Mouse (Mus musculus): ENCODE measurements around the gene Slc1a2.

Slc1a2 gene

DNA sequence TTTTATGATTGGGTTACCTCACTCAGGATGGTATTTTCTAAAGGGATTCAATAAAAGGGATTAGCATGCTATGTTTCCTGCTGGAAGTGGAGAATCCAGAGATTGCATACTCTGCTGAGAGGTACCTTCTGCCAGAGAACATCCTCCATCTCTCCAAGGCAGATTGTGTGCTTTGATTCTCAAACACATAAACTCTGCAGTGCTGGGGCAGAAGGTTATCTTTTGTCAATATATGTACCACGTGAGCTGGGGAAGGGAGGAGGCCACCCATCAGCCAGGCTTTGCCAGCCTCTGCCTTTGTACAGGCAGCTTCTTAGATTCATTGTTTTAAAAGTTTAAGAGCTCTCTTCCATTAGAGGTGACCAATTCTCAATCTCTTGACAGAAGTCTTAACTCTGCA lies 57.3 kb downstream of the Slc1a2 start:
- DNase-seq = no peak

DNA sequence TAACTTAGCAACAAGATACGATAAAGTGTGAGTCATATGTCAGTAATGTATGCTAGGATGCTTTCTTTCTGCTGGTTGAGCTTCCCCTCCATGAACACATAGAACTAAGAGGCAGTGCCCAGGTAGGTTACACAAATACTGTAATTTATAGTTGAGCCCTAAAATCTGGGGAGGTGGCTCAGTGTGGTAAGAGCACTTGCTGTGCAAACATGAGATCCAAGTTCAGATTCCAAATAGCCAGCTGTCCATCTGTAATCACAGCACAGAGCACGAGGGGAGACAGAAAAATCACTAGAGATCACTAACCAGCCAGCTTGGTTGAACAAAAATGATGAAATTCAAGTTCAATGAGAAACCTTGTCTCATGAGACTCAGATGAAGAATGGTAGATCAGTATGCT lies 63.4 kb downstream of the Slc1a2 start:
- no peak for DNase-seq

DNA sequence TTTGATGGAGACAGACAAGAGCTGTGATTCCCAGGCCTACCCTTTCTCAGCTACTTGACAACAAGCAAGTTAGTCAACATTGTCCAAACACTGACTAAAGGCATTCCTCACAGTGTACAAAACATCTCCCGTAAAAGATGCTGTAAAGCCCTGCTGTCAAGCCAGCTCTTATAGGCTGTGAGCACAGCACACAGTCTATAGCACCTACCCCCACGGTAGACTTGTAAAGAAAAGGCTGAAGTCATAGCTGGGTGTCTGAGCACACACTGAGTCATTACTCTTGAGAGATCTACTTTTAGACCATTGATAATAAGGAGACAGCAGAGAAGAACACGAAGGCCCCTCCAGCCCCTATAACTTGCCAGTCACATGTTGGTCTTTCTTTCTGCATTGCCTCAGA lies 66.6 kb downstream of the Slc1a2 start:
- DNase-seq = no peak

DNA sequence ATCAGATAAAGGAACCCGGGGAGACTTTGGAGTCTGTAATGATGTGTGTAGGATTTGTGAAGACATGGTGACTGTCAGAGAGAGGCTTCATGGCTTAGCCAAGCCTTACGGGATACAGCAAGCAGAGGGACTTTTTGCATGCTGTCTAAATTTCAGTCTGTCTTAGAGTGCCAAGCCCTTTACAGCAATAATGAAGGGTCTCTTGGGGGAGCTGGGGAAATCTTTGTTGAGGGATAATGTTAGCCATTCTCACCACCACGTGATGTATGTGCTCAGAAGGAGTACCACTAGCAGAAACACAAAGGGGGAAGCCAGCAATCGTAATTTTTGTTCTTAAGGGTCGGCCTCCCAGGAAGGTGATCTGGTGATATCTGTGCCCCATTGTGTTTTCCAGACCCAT lies 71.9 kb downstream of the Slc1a2 start:
- no peak for DNase-seq

DNA sequence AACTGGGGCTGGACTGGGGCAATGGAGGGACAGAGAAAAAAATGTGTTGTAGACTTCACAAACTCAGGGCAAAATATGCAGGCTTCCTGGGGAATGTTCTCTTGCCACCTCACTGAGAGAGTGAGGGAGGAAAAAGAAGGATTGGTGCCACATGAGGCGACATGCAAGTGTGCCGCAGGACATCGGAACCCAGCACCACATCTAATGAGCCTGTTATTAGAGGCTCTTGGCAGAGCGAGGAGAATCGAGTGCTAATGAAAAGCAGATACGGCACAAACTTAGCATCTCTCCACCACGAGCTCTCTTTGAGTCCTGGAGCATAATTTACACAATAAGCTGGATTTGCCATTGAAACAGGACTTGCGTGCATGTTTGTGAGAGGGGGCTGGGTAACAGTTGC lies 72.3 kb downstream of the Slc1a2 start:
- peak; percentile 29 for DNase-seq

DNA sequence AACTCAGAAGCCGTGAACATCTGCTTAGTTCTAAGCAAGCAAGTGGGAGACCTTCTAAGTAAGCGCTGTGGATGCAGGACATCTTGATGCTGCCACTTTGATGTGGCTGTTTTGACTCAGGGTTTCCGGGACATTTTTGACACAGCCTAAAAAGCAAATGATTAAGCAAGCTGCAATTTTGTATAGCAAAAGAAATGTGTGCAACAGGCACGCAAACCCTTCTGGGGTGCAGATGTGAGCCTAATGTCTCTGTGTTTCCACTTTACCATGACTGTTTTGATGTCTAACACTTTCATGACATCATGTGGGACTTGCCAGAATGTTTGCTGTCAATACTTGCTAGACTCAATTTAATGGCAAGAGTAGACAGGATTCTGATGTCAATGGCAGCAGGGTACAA lies 74.7 kb downstream of the Slc1a2 start:
- DNase-seq = no peak

DNA sequence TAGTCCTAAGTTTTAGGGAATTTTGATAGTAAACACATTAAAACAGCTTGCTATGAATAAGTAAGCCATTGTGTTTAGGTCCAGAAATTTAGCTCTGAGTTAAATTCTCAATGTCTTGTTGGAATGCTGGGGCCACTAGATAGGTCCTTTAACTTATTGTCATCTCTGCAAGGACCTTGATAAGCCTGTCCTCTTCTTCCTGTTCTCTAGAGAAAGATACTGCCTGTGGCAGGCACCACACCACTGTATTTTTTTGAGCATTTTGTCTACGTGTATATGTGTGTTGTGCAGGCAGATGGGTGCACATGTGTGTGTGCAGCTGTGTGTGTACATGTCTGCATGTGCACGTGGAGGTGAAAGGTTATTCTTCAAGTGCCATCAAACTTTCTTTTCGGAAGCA lies 75.6 kb downstream of the Slc1a2 start:
- DNase-seq = no peak

DNA sequence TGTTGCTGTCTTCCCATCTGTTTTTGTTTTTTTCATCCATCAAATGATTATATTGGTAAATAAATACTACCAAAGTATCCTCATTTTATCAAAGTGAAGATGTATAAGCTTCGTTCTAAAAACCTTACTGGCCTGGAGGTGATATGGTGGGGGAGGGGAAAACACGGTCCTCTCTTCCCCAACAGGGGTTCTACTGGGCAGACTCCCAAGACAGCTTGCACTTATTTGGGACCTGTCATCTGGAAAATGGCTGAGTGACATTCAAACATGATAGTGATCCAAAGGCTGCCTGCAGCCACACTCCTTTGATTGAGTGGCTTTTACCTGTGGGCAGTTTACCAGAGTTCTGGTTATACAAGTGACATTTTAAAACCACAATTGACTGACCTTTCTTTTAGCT lies 76.6 kb downstream of the Slc1a2 start:
- no peak for DNase-seq

DNA sequence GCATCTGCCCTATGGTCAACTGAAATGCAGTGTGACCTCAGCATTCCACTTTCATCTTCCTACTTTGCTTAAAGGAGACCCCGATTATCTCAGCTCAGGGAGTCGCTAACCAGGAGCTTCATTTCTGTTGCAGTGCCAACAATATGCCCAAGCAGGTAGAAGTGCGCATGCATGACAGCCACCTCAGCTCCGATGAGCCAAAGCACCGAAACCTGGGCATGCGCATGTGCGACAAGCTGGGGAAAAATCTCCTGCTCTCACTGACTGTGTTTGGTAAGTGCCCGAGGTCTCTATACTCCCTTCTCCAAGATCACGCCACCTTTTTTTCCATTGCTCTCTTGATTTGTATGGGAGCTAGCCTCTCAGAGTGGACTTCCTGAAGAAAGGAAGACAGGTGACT lies 77.4 kb downstream of the Slc1a2 start:
- DNase-seq = no peak

DNA sequence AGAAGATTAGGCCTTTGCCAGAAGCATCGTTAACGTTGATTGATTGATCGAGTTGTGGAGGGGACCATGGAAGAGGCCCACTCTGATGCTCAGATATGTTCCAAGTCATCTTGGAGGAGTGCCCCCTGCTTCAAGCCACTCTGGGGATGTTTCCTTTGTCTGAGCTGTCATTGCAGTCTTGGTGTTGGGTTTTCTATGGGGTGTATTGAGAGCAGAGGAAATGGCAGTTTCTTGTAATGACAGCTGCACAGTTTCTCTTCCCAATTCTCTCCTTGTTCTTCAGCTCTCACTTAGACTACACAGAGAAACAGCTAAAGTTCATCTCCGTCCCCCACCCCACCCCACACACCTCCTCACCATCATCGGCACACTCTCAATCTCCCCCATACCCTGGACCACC lies 78.0 kb downstream of the Slc1a2 start:
- DNase-seq = no peak

DNA sequence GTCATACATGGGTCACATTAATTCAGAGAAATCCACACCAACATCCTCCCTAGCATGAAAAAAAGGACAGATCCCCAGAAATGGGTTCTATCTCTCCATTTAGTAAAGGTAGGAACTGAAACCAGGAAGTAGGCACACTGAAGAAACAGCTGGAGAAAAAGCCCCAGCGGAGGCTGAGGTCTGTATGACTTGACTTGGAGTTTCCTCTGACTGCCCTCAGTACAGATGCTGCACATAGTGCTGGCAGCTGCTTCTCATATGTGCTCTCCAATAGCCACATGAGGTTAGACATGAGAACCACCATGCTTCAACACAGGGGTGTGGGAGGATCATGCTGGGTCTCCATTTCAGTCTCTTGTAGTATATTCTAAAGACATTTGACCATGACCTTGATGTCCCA lies 80.4 kb downstream of the Slc1a2 start:
- no peak for DNase-seq

DNA sequence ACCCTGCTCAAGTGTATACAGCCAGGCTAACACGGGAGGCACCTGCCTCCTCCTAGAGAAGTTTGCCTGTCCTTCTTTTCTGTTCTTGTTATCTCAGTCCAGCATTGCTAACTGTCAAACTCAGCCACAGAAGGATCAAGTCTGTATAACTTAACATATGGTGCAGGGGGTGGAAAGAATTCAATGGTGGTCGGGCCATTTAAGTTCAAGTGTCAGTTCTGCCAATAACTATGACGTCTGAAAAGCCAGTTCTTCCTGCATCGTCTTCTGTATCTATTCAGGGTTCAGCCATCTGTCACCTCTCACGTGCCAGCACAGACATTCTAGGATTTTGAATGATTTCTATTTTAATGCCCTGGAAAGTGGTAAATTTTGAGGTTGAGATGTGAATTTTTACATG lies 84.2 kb downstream of the Slc1a2 start:
- no peak for DNase-seq

DNA sequence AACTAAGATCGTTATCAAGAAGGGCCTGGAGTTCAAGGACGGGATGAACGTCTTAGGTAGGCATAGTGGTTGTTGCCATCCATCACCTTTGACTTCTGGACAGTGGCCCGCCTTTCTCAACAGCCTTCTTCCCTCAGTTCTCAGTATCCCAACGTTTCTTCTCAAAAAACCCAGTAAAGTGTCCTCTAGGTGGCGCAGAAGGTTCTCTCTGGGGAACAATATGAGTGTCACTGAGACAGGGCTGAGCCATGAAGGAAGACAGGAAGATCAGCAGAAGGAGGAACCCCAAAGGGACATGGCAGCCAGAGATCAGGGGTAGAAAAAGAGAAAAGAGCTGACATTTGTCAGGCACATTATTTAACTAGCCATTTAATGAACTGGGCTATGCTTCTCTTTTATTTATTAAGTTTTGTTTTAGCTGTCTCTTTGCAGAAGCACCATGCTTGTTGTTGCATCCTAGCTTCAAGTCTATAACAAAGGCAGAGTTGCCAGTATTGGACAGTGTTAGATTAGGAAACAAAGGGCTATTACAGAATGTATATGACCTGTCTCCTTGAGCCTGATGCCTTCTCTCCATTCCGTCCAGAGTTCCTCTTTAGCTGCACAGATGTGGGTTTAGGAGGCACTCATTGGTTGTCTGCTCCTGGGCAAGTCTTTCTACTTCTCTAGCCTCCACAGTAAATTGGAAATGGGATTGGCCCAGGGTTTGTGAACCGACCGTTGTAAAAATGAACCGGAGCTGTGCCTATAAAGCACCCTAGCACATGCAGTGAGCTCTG lies 85.6 kb downstream of the Slc1a2 start:
- peak; percentile 75 for DNase-seq

DNA sequence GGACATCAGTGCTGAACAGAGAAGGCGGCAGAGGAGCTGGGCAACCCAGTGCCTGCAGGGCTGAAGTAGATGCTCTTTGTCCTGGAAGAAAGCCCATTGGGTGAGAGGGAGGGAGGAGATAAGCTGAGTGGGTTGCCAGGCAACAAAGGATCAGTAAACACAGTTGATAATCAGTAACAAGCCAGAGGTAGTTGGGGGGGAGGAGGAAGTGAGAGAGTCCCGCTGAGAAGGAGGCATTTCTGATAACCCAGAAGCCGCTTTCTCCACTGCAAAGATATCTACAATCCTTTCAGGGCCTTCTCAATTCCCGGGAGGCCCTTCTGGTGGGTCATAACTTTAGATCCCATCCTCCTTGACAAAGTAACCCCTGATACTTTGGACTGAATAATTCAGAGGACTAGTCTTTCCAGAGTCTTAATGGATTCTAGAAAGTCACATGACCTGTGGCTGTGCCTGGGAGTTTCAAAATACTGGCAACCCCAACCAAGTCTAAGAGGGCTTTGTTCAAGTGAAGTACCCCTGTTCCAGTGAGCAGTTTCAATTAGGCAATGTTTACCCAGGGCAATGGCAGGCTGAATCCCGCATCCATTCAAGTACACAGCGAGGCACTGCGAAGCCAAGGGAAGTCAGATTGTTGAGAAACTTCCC lies 86.9 kb downstream of the Slc1a2 start:
- DNase-seq = peak; percentile 81

DNA sequence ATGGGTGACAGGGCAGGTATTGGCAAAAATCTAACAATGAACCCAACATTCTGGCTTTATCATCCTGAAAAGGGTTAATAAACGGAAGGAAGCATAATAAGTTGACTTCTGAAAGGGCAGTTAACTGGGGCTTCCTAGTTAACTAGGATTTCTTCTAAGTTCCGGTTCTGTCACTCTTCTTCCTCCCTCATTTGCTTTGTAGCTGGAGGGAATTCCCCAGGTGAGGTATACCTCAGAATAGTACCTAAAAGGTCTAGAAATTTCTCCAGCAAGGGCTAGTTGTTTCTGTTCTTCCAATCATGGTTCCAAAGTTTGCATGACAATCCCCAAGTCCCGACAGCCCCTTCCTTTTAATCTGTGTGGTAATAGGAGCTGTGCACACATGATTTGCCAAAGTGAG lies 89.3 kb downstream of the Slc1a2 start:
- DNase-seq = no peak

DNA sequence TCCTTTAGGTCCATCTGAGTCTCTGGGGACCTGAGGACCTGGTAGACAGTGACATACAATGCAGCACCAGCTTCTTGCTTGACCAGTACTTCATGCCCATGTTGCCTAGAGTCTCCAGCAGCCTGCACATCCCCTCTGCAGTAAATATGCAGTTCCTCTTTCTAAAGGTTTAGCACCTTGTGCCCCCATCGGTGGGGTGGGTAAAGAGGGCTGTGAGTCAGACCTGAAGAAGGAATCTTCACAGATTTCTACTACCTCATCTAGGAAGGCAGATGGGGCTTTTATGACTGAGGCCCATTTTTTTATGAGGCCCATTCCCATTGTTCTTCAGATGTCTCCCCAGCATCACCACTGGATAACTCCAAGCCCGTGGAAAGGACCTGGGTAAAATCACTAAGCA lies 91.5 kb downstream of the Slc1a2 start:
- no peak for DNase-seq

DNA sequence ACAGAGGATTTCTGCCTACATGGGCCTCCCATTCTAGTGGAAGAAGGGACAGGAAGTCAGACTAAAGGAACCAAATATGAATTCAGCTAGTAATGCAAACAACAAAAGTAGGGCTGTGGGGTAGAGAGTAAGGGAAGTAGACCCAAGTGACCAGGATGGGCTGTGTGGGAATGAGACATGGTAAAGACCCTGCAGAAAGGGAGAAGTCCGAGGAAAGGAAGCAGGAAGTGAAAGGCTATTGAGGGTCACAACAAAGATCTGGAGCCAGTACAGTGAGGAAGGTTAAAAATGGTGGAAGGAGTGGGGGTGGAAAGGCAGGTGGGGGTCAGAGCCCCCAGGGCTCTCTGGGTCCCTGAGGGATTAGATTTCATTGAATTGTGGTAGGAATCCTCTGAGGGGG lies 93.4 kb downstream of the Slc1a2 start:
- DNase-seq = no peak

DNA sequence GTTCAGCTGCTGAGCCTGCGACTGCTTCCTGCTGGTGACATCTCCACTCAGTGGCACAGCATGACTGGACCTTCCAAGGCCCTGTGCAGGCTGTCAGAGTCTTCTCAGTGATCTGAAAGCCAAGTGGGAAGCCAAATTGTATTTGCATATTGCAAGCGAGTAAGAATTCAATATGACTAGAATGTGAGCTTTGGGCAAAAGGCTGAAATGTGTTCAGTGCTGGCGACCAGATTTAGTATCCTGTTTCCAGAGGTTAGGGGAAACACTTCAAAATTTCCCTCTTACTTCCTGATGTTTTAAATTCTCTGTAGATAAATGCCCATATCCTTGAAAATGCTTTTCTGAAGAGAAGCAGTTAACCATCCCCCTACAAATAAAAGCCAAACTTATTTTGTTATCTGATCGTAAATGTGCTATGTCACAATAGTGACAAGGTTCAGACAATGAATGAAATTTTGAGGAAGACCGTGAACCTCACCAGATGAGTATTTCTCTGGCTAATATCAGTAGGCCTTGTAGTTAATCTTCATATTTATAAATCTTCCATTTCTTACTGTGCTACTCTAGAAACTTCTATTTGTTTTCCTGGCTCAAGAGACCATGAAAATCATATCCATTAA lies 98.9 kb downstream of the Slc1a2 start:
- no peak for DNase-seq

DNA sequence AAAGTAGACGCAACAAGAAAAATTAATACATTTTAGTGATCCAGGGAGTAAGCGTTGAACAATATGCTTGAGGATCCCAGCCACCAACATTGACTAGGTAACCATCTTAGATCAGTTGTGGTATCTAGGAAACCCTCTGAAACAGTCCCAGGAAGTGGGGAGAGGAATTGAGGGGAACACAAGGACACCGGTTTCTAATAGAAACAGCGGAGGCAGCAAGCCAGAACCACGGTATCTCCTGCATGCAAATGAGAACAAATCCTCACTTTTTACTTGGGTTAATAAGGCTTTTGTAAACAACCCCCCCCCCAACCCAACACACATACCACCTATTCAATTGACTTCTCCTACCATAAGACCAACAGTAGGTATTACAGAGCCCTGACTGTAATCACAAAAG lies 101.0 kb downstream of the Slc1a2 start:
- no peak for DNase-seq

DNA sequence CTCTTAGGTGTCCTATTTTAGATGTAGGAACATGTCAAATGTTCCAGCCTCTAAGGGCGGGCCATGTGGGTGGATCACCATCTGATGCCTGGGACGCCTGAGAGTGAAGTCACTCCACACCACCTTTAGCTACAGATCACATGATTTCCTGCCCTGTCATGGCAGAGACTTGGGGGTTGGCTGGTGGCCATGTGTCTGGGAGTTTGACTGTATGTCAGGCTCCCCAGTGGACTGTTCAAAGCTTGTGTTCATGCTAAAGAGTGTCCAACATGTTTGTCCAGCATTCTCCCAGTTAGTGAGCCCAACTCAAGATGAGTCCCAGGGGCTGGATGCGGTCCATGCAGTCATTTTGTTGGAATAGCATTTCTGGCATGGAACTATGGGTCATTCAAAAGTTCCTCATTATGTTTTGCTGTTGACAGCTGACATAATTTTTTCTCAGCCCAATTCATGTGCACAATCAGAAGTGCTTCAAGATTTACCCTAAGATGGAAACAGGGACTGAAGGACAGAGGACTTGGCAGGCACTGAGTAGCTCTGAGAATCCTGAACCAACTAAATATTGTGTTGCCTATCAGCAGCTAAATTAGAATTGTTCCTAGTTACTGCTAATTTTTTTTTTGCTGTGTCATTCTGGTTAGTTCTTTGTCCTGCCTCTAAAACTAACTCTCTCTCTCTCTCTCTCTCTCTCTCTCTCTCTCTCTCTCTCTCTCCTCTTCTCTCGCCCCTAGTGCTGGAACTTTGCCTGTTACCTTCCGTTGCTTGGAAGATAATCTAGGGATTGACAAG lies 102.0 kb downstream of the Slc1a2 start:
- no peak for DNase-seq

DNA sequence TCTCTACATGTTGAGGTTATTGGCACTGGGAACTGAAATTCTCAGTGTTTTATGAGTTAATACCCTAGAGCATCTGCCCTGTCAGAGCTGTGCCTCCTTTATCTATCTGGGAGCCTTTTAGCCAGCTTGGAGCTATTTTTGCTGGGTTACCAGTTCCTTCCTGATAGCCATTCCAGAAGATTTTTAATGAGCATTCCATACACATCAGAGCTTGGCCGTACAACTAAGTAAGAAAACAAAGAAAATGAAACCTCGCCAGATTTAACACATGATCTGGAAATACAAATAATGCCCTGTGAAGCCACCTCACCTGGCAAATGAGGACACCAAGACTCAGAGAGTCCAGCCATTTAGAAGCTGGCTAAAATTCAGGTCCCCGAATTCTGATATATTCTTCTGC lies 104.7 kb downstream of the Slc1a2 start:
- DNase-seq = no peak

DNA sequence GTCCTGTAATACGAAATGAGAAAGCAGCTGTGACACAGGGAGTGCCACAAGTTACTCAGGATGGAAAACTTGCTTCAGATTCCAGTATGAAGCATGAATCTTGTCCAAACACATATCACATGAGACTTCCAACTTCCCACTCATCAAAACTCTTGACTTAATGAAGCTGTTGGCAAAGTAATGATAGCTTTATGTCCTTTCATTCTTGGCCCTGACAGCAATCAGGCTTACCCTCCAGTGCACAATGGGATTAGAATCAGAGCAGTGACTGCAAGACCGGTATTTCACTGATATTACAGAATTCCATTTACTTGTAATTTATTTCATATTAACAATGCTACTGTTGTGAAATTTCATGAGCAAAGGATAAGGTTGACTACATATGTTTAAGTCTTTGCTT lies 105.5 kb downstream of the Slc1a2 start:
- DNase-seq = no peak

DNA sequence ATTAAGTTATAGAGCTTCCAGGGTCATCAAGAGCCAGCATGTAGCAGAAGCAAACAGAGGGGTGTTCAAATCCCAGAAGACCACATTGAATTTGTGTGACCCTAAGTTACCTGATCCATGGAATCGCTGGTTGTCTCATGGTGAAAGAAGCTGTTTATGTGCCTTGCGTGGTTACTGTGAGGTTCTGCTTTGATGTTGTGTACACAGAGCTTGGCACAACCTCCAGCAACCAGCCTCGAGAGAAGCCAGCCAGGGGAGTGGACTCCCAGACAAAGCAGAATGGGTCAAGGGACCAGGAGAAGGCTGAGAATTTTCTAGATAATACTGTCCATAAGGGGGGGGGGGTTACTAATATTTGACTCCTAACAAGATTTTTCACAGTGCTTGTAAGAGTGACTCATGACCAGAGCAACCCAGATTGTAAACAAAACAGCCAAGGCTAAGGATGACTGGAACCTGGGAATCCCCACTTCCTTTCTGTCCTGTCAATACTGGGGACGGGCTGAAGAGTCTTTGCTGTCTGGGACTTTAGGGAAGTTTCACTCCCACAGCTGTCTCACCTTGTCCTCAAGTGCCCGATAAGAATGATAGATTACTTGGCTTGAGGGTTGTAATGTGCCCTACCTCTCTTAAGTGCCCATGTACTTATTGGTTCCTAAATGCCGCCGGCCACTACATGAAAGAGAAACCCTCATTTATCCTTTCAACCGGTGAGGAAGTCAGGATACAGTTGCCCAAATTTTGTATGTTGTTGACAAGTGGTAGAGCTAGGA lies 106.3 kb downstream of the Slc1a2 start:
- DNase-seq = no peak

All from embryo, embryonic 11 days (tissue).